Mouse (Mus musculus): ENCODE data around the gene Cebpzos. TPM values are rescaled to one million over a fixed set of nuclear protein-coding genes. Genes with fewer than 3 reads are reported as not detected.

Cebpzos gene
- 35.7 and 39.7 TPM in 2 replicates for total RNA-seq (2017)

GRCm38 (mm10) chr17:78916369-78916813, at the start of gene Cebpzos:
Gene Cebpzos, plus strand, starts transcription at chr17:78916500.
- peak; percentile 92 for ATAC-seq (ENCODE audit: extremely low read depth, insufficient number of reproducible peaks, low FRiP score, poor library complexity, severe bottlenecking)

DNA sequence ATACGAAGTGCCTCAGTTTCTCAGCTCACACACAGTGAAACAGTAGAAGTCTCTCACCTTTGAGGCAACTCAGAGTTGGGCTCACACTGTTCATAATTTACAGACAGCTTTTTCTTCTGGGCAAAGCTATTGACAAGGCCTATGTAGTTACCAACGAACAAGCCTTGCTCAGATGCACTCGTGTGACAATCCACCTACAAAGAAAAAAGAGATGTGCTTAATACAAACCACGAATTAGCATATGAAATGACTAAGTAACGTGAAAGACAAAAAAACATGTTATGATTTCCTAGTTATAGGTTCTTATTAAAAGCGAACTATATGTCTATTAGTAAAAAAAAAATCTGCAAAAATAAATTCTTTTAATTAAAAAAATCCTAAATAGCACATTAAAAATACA, 42.4 kb upstream of the Cebpzos start:
- no peak for ATAC-seq (ENCODE audit: extremely low read depth, insufficient number of reproducible peaks, low FRiP score, poor library complexity, severe bottlenecking)

- ATAC-seq (ENCODE audit: extremely low read depth, insufficient number of reproducible peaks, low FRiP score, poor library complexity, severe bottlenecking), result peak; percentile 33; the same call in 1 of the 2 replicates
These were observed 34.4 kb upstream of the Cebpzos start for GRCm38 (mm10) chr17:78881878-78882304.

DNA sequence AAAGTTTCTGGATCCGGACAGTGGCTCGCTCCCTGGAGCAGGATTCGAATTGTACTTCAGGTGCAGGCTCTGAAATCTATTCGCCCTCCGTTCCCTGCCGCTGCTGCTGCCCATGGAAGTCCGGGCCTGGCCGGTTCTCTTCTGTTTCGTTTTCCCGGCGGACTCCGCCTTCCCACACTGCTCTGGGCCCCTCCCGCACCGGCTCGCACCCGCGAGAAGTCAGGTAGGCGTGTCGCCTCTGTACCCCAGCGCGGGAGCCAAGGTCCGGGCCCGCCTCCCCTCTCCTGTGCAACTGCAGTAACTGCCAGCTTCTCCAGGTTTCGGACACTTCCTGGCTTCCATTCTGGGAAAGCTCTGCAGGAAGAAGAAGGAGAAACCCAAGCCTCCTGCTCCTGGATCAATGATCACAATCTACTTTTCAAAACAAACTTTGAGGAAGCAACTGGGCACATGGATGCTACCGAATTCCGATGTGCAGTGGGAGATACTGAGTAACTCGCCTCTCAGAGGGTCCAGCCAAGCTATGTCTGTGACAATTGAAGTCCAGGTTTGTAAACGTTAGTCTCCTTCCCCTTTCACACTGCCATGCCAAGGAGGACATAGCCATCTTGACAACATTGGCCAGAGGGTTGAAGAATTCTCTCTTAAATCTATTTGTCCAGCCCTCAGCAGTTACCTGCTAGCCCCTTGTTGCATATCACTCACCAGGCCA, 33.7 kb upstream of the Cebpzos start, which contains the start of gene Eif2ak2:
Gene Eif2ak2, minus strand, starts transcription at position 173 of the 712 bp plus-strand sequence.
- peak; percentile 69; the same call in 1 of the 2 replicates for ATAC-seq (ENCODE audit: extremely low read depth, insufficient number of reproducible peaks, low FRiP score, poor library complexity, severe bottlenecking)

- ATAC-seq (ENCODE audit: extremely low read depth, insufficient number of reproducible peaks, low FRiP score, poor library complexity, severe bottlenecking), result no peak
These were observed 33.0 kb upstream of the Cebpzos start for GRCm38 (mm10) chr17:78883291-78883690.

DNA sequence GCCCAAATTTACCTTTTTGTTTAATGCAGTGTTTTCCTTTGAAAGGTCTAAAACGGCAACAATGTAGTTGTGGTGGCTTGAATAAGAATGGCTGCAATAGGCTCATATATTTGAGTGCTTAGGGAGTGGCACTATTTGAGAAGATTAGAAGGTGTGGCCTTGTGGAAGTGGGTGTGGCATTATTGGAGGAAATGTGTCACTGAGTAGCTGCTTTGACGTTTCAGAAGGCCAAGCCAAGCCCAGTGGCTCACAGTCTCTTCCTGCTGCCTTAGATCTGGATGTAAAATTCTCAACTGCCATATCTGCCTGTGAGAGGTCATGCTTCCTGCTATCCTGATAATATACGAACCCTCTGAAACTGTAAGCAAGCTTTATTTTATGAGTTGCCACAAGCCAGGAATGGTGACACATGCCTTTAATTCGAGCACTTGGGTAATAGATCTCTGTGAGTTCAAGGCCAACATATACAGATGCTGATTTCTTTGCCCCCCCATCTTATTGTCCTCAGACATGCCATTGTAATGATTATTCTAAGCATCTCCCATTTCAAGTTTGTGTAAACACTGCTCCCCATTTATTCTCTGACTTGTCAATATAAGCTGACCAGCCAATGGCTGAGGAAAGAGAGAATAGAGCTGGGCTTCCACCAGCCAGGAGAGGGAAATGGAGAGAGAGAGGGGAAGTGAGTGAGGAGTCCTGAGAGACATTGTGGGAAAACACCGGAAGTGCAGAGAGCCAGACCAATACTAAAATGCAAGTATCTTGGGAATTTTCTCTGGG, 30.8 kb upstream of the Cebpzos start:
- ATAC-seq (ENCODE audit: extremely low read depth, insufficient number of reproducible peaks, low FRiP score, poor library complexity, severe bottlenecking), result no peak

DNA sequence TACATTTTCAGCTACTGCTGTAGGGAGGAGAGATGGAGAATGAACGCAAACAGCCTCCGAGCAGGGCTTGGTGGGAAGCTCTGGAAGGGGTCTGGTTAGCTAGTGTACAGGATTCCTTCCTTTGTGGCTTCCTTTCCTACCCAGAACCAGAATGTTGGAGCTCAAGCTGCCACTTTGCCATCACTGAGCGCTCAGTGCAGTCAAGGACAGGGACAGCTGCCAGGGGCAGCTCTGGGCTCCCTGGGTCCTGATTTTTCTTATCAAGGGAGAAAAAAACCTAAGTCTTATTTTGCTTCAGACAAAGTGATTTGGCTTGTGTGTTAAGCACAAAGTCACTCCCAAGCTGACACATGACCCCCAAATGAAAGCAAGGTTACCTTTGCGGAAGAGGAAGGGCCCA, 27.7 kb upstream of the Cebpzos start:
- no peak for ATAC-seq (ENCODE audit: extremely low read depth, insufficient number of reproducible peaks, low FRiP score, poor library complexity, severe bottlenecking)

DNA sequence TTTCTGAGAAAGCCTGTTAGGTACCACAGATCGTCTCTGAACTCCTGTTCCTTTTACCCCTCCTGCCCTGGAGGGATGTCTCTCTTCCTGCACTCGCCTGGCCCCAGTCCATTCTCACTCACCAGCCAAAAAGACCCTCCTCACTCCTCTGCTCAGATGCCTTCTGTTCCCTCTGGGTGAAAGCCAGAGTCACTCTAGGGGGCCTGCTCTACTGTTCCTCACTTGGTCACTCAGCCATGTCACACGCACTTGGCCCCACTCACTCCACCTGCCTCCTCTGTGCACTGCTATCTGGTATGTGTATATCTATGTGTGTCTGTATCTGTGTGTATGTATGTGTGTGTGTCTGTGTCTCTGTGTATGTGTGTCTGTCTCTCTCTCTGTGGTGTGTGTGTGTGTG, 27.1 kb upstream of the Cebpzos start:
- ATAC-seq (ENCODE audit: extremely low read depth, insufficient number of reproducible peaks, low FRiP score, poor library complexity, severe bottlenecking), result no peak

- ATAC-seq (ENCODE audit: extremely low read depth, insufficient number of reproducible peaks, low FRiP score, poor library complexity, severe bottlenecking), result peak; percentile 55; the same call in 1 of the 2 replicates
These were observed 25.3 kb upstream of the Cebpzos start for GRCm38 (mm10) chr17:78891020-78891419.

DNA sequence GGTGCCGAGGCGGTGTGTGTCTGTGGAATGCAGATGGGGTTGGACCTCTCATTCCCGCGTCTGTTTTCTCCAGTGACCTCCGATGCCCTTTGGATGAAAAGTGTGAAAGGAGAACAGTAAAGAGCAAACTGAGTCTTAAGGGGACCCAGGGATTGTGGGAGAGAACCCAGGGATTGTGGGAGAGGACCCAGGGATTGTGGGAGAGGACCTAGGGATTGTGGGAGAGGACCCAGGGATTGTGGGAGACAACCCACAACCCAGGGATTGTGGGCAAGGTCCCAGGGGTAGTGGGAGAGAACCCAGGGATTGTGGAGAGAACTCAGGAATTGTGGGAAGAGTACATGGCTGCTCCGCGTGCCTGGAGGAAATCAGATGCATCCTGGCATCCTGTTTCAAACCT, 21.3 kb upstream of the Cebpzos start:
- ATAC-seq (ENCODE audit: extremely low read depth, insufficient number of reproducible peaks, low FRiP score, poor library complexity, severe bottlenecking), result no peak

GRCm38 (mm10) chr17:78895394-78895793, 20.9 kb upstream of the Cebpzos start:
- ATAC-seq (ENCODE audit: extremely low read depth, insufficient number of reproducible peaks, low FRiP score, poor library complexity, severe bottlenecking), result no peak

GRCm38 (mm10) chr17:78903158-78903557, 13.1 kb upstream of the Cebpzos start:
- no peak for ATAC-seq (ENCODE audit: extremely low read depth, insufficient number of reproducible peaks, low FRiP score, poor library complexity, severe bottlenecking)

DNA sequence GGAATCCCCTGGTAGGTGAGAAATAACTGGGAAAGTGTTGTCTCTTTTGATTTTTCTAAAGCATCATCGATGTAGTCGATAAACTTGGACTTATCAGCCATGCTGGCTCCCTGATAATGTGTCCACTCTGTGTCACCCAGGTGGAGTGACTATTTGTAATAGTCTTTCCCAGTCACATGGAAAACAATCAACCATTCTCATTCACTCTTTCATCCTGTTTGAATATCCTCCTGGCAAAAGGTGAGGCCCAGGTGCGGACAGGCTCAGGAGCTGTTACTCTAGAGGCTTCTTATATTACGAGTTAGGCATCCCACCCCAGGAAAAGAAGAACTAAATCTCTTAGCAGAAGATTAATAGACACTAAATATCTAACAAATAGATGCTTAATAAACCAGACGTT, 9.4 kb upstream of the Cebpzos start, which contains the start of gene Sult6b1:
Gene Sult6b1, minus strand, starts transcription at position 101 of the 400 bp plus-strand sequence.
- no peak for ATAC-seq (ENCODE audit: extremely low read depth, insufficient number of reproducible peaks, low FRiP score, poor library complexity, severe bottlenecking)

GRCm38 (mm10) chr17:78909374-78909773, 6.9 kb upstream of the Cebpzos start:
- ATAC-seq (ENCODE audit: extremely low read depth, insufficient number of reproducible peaks, low FRiP score, poor library complexity, severe bottlenecking), result no peak

- ATAC-seq (ENCODE audit: extremely low read depth, insufficient number of reproducible peaks, low FRiP score, poor library complexity, severe bottlenecking), result no peak
These were observed 3.4 kb upstream of the Cebpzos start for GRCm38 (mm10) chr17:78912861-78913281.

DNA sequence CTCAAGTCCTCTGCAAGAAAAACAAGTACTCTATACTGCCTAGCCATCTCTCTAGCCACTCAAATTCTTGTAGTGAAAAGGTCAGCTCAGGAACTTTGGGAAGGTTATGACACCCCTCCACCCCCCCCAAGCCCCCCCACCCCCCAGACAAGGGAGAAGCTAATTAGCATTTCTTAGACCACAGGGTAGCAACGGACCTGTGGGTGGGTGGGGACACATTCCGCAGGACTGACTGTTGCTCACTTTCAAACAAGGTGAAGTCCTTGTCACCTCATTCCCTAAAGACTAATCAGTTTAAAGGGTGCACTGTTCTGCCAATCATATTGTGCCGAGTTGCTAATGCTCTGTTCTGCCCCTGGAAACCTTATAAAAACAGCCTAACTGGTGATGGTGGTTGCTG, 2.4 kb upstream of the Cebpzos start:
- no peak for ATAC-seq (ENCODE audit: extremely low read depth, insufficient number of reproducible peaks, low FRiP score, poor library complexity, severe bottlenecking)

DNA sequence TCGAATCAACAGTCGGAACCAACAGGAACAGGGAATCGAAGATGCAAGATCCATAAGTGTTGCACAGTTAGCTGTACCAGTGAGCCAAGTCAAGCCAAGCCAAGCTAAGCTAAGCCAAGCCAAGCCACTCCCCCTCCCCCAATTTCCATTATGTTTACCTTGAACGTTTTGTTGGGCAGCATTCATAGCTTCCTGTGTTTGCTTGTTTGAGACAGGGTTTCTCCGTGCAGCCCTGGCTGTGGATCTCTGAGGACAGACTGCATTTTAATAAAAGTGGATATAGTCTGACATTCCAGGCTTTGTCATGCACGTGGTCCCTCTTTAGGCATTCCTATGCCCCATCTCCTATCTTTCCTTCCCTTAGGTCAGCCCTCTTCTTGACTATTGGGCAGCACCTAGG, 528 bp upstream of the Cebpzos start:
- ATAC-seq (ENCODE audit: extremely low read depth, insufficient number of reproducible peaks, low FRiP score, poor library complexity, severe bottlenecking), result no peak

DNA sequence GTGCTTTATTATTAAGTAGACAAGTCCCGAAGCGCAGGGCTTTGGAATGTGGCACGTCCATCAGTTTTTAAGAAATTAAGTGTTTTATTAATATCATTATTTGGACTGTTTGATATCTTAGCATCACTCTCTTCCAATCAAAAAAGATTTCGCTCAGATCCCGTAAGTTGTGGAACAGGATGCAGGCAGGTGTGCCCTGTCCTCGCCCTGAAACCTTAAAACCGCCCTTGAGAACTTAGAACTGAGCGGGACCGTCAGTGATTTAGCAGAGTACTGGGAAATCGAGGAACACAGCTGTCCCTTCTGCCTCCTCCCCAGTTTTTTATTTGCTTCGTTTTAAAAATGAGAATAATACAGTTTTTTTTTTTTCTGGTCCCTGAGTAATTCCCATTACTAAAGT, 599 bp downstream of the Cebpzos start:
- no peak for ATAC-seq (ENCODE audit: extremely low read depth, insufficient number of reproducible peaks, low FRiP score, poor library complexity, severe bottlenecking)

- no peak for ATAC-seq (ENCODE audit: extremely low read depth, insufficient number of reproducible peaks, low FRiP score, poor library complexity, severe bottlenecking)
These were observed 1.4 kb downstream of the Cebpzos start for GRCm38 (mm10) chr17:78917696-78918095.

- ATAC-seq (ENCODE audit: extremely low read depth, insufficient number of reproducible peaks, low FRiP score, poor library complexity, severe bottlenecking), result no peak
These were observed 19.6 kb downstream of the Cebpzos start for GRCm38 (mm10) chr17:78935857-78936256.

All from neutrophil, adult 5-6 weeks (primary cell).